Mouse (Mus musculus): ENCODE measurements around the gene Cox7a1.
A peak's percentile ranks its signal among the peaks of the same experiment; 100 is the strongest.

Cox7a1 gene

GRCm38 (mm10) chr7:30220008-30220356 lies 36.0 kb downstream of the Cox7a1 start:
- no peak for DNase-seq (ENCODE audit: low read depth, low spot score)

GRCm38 (mm10) chr7:30221433-30221832 lies 37.5 kb downstream of the Cox7a1 start:
- DNase-seq (ENCODE audit: low read depth, low spot score) = no peak

- DNase-seq (ENCODE audit: low read depth, low spot score) = no peak
Observed at GRCm38 (mm10) chr7:30222205-30222604, 38.3 kb downstream of the Cox7a1 start.

- no peak for DNase-seq (ENCODE audit: low read depth, low spot score)
Observed at GRCm38 (mm10) chr7:30224206-30224605, 40.3 kb downstream of the Cox7a1 start.

- DNase-seq (ENCODE audit: low read depth, low spot score) = no peak
Observed at GRCm38 (mm10) chr7:30231328-30231668, 47.4 kb downstream of the Cox7a1 start.

- DNase-seq (ENCODE audit: low read depth, low spot score) = peak; percentile 99
Observed at GRCm38 (mm10) chr7:30231669-30232454, 47.9 kb downstream of the Cox7a1 start, which contains the start of the genes Polr2i and Tbcb. TSS of gene Polr2i (plus strand) at chr7:30231948. TSS of gene Tbcb (minus strand) at chr7:30232272.

GRCm38 (mm10) chr7:30232631-30233148 lies 48.7 kb downstream of the Cox7a1 start:
- DNase-seq (ENCODE audit: low read depth, low spot score) = peak; percentile 89

- DNase-seq (ENCODE audit: low read depth, low spot score) = no peak
Observed at GRCm38 (mm10) chr7:30233387-30233786, 49.4 kb downstream of the Cox7a1 start.

GRCm38 (mm10) chr7:30234276-30234858 lies 50.4 kb downstream of the Cox7a1 start:
- no peak for DNase-seq (ENCODE audit: low read depth, low spot score)

- no peak for DNase-seq (ENCODE audit: low read depth, low spot score)
Observed at GRCm38 (mm10) chr7:30235091-30235490, 51.1 kb downstream of the Cox7a1 start.

- DNase-seq (ENCODE audit: low read depth, low spot score) = no peak
Observed at GRCm38 (mm10) chr7:30235625-30236024, 51.7 kb downstream of the Cox7a1 start, which contains the start of gene Ovol3. TSS of gene Ovol3 (minus strand) at chr7:30235725.
